Mouse (Mus musculus): ENCODE results near the gene Tmem267.
A peak's percentile ranks its signal among the peaks of the same experiment; 100 is the strongest.

The Tmem267 gene

DNA sequence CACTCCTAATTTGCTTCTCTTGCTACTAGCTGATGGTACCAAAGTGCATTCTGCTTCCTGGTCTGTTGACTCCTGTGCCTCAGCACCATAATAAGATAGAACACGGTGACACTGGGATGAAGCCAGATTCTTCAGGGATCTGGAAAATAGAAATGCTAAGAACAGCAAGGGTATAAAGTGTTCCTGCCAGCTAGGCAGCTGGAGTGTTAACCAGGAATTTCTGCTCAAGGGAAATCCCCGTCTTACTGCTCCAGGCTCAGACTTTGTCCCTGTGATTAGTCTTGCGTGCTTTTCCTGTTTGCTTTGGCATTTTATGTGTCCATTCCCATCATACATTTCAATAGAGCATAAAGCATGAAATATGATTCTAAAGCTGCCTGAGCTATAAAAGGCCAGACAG is 131.9 kb downstream of the Tmem267 start:
- no peak for DNase-seq (ENCODE audit: low read depth)

DNA sequence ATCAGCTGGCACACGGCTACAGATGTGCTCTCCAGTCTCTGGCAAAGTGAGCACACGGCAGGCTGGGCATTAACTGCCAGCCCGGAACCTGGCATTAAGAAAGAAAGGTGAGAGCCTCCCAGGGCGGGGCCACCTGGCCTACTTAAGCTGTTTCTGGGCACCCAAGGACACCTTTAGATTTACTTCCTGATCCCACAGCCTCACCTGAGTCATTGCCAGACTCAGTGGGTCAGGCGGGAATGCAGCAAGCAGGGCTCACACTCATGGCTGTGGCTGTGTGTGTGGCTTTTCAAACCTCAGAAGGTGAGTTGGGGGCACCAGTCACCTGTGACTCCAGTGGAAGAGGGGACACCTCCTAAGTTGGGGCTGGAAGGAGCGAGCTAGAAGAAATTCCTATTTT is 135.8 kb downstream of the Tmem267 start, which contains the start of gene Ccl28:
TSS of gene Ccl28 (plus strand) at position 186 of the 400 bp plus-strand sequence.
- DNase-seq (ENCODE audit: low read depth) = no peak

DNA sequence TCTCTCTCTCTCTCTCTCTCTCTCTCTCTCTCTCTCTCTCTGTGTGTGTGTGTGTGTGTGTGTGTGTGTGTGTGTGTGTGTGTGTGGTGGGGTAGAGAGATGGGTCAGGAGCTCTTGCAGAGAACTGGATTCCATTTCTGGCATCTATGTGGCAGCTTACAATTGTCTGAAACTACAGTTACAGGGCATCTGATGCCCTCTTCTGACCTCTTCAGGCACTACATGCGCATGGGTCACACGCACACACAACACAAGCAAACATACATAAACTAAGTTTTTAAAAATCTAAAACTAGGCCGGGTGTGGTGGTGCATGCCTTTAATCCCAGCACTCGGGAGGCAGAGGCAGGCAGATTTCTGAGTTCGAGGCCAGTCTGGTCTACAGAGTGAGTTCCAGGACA is 138.1 kb downstream of the Tmem267 start:
- peak; percentile 38 for DNase-seq (ENCODE audit: low read depth)

DNA sequence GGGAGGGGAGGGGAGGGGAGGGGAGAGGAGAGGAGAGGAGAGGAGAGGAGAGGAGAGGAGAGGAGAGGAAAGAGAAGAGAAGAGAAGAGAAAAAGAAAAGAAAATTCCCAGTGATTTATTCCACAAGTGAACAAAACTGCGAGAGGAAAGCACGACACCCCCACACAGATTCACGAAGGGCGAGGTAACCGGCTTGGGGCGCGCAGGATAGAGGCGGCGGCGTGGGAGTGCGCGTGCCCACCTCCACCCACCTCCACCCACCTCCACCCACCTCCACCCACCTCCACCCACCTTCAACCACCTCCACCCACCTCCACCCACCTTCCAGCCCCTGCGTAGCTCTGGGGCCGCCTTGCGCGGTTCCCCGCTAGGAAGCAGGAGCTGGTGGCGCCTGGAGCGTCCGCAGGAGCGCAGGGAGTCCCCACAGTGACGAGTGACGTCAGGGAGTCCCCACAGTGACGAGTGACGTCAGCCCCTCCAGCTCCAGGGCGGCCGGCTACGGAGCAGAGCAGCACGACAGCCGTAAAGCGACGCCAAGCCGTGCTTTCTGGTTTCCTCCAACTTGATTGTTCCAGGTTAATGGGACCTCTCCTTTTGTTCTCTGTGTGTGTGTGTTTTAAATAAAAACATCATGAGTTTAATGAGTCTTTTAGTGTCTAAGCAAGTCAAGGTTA is 143.8 kb downstream of the Tmem267 start:
- DNase-seq (ENCODE audit: low read depth) = peak; percentile 94

DNA sequence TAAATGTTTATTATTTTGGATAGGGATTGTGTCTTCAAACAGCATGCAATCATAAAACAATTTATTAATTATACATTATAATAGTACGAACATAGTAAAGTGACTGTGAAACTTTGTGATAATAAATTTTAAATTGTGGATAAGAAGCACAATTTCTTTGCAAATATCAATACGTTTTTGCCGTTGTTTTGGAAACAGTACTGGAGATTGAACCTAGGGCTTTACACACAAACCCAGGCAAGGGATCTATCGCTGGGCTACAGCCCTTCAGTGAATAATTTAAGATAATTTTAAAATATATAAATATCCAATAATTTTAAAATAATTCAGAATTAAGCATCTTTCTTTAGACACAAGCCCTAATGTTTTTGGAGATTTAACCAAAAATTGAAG is 144.3 kb downstream of the Tmem267 start:
- no peak for DNase-seq (ENCODE audit: low read depth)

DNA sequence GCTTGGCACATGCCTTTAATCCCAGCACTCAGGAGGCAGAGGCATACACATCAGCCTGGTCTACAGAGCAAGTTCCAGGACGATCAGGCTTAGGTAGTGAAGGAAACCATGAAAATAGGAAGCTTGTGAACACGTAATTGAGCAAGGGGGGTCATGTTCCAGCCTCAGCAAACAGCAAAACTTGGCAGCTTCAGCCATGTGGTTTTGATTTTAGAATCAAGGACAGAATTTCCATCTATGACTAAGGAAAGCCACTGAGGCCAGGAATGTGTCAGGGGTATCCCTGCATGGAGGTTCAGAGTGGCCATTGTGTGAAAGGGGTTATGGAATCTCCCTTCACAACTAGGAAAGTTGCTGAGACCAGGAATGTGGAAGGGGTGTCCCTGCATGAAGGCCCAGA is 147.7 kb downstream of the Tmem267 start:
- DNase-seq (ENCODE audit: low read depth) = no peak

DNA sequence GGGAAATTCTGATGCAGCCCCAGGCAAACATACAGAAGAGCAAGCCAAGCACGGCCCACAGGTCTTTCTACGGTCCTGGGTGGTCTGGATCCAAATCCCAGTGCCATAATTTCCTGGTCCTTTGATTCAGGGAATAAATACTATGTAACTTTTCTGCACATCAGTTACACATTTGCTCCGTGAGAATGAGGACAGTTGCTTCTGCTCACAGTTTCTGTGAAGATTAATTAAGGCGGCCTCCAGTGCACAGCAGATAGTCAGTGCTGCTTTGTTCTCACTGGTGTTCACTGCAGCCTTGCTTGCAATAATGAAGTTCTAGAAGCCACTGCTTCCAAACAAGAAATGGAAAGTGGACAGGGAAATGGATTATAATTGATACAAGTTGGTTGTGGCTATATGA is 150.0 kb downstream of the Tmem267 start:
- DNase-seq (ENCODE audit: low read depth) = no peak

DNA sequence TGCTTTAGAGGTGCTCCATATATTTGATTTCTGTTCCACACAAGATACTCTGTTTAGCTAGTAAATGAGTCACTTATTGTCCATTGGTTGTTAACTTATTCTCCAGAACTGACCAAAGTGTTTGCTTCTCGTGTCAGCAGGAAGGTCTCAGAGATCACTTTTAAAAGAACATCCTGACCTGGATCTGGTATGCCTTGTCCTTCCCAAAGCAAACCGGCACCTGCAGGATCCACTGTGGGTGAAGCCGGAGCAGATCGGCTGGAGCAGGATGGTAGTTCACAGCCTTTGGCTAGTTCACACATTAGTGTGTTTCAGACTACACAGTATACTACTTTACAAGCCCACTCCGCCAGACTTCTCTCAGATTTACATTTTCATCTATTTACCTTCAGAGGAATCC is 150.6 kb downstream of the Tmem267 start:
- DNase-seq (ENCODE audit: low read depth) = no peak

DNA sequence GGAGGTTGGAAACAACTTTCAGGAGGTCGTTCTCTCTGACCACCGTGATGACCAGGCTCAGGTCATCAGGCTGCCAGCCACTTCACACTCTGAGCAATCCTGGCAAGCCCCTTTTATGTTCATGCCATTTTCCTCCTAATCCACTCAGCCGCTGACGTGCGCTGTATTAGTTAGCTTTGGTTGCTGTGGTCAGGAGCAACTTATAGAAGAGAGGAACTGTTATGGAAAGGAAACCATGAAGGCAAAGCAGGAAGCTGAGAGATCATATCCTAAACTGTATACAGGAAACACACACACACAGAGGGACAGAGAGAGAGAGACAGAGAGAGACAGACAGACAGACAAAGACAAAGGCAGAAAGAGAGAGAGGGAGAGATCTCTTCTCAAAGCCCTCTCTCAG is 151.5 kb downstream of the Tmem267 start:
- DNase-seq (ENCODE audit: low read depth) = no peak

DNA sequence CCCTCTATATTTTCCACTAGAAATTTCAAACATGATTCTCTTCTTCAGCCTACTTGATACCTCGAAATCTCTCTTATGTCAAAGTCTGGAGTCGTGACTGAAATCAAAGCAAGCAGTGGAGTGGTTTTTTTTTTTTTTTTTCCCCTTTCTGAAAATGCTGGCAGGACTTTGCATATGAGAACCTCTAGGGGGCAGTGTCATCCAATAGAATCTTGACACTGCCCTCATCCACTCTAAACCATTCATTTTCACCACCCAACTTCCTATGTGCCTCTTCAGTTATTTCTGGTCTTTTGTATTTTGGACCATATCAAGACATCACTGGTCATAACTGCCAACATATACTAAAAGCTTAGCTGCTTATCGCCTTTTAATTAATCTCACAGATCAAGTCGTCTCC is 152.7 kb downstream of the Tmem267 start:
- DNase-seq (ENCODE audit: low read depth) = peak; percentile 72

DNA sequence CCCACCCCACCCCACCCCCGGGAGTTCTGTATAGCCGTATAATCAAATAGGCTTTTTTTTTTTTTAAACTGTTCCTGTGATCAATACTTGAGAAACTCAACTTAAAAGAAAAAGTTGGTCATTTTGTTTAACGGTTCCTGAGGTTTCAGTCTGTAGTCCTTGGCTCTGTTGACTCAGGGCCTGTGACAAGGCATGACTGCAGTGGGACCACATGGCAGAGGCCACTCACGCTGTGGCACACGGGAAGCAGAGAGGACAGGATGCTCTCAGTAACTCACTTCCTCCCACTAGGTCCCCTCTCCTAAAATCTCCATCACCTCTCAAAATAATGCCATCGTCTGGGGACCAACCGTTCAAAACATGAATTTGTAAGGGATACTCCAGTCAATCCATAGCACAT is 153.3 kb downstream of the Tmem267 start:
- DNase-seq (ENCODE audit: low read depth) = no peak

DNA sequence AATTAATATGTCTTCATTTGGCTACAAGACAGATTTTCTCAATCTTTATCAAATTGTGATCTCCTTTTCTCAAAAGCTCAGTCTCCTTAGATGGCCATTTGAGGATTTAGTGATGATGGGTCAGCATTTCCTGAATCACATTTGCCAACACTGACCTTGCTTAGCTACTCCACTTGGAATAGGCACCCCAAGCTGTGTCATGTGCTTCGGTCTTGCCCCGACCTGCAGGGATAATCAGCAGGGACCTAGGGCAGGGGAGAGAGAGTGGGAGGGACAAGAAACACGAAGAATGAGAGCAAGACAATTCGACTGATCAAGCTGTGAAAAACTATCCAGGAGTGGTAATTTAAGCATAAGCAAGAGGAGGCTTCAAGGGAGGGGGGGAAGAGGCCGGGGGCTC is 156.9 kb downstream of the Tmem267 start:
- DNase-seq (ENCODE audit: low read depth) = no peak

DNA sequence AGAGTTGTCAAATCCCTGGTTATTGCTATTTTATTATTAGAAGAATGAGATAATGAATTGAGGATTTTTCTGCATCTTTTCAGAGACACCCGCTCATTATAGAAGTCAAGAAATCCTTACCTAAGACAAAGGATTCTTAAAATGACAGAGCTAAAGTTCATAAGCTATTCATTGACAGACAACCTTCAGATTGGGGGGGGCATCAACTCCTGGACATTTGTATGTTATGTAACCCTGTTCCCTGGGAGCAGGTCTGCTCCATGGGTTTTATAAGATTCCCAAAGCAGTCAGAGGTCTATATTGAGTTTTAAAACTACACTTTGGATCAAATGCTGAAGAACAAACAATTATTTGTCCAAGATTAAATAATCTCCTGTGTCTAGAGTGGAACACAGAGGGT is 158.7 kb downstream of the Tmem267 start:
- no peak for DNase-seq (ENCODE audit: low read depth)

DNA sequence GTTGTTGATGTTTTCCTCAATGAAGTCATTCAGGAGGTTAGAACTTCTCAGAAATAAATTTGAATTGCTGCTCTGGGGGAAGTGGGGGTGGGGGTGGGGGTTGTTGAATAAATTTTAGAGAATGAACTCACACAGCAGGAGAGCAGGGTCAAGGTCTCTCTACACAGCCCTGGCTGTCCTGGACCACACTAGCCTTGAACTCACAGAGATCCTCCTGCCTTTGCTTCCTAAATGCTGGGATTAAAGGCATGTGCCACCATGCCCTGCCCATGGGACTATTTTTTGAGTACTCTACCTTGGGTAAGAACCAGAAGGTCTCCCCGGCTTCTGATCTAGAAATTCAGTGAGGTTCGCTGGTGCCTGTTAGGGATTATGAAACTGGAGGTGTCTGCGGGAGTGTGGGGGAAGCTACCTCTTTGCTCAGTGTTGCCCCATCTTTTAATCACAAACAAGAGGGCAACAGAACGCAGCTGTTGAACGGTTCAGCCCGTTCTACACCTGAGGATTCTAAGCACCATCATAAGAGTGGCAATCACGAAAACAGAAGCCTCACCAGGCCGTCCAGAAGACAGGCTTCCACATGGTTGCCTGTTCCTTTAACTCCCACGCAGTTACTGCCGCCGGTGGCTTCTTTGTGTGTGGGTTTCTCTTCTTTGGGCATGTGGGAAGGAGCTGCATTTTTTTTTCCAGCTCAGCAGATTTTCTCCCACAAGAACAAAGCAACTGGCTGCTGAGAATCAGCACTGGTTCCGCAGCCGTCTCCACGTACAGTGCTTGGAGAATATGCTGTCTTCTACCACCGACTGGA is 161.3 kb downstream of the Tmem267 start:
- DNase-seq (ENCODE audit: low read depth) = no peak

DNA sequence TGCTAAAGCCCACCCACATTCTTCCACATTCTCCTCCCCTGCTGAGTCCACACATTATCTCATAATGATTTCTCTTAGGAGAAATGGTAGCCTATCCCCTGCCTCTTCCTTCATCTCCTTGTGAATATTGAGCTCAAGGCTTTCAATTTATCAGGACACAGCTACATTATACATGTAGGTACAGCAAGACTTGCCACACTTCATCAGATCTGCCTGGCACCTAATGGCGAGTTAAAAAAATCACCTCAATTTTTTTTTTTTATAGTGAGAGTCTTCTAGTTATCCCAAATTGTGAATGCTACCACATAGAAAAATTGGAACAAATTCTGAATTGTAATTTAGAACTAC is 161.8 kb downstream of the Tmem267 start:
- DNase-seq (ENCODE audit: low read depth) = no peak

DNA sequence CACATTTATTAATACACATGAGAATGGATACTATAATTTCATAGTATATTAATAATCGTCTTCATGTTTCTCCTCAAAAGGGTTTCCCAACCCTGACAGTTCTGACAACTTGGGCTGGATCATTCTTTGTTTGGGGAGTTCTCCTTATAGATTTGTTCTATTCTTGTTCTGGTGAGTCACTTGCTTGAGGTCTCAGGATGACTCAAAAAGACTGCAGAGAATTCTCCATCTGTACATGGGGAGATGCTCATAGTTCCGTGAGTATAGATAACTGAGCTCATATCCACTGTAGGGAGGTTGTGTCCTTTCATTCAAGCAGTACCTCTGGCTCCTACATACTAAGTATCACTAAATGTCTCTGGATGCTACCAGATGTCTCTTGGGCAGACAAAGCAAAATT is 166.9 kb downstream of the Tmem267 start:
- no peak for DNase-seq (ENCODE audit: low read depth)

DNA sequence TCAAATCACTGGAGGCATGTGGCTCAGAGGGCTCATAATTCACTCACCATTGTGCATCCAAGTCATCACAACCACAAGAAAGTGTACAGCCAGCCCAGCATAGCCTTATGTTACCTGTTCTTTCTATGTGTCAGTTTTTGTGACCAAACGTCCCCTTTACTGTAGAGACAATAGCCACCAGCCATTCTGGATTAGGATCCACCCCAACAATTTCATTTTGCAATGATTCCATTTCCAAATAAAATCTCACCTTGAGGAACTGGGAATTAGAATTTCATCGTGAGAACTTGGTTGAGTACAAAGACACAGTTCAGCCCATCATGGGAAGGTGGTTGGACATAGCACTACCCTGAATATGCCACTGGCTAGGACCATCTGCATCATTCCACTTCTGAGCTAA is 168.4 kb downstream of the Tmem267 start:
- DNase-seq (ENCODE audit: low read depth) = no peak

DNA sequence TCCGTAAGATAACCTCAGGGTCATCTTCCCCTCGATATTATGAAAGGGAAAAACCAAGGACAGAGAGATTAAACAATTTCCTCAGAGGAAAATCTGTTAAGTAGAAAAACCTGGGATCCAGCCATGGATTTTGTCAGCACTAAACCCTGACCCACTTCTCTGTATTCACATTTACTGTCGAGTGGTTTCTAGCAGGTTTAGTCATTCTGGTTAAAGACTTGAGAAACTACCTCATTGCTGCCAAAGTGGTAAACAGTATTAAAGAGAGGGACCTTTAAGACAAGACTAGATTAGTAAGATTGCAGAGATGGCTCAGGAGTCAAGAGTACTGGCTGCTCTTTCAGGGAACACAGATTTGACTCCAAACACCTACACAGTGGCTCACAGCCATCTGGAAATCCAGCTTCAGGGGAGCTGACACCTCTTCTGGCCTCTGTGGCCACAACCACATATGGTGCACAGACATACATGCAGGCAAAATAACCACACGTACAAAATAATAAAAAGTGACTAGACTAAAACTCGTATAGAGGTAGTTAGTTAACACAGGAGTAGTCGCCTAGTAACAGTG is 169.1 kb downstream of the Tmem267 start:
- no peak for DNase-seq (ENCODE audit: low read depth)
